Mouse (Mus musculus) layer of hippocampus, adult 11-12 months (tissue): ENCODE measurements around the gene Myo5c.
"Not testable (repeated sequence)": the region's sequence is repeated elsewhere in the genome, so short reads cannot be mapped to it uniquely, and the experiment has no call there.

Source experiments
- DNase-seq: peaks from one replicate; pipeline ENCODE4 v3.0.0; 2022; ENCODE audit warnings: low spot score

Myo5c gene

GRCm38 (mm10) chr9:75243730-75244406, 12.0 kb downstream of the Myo5c start:
- peak; percentile 41 for DNase-seq

- DNase-seq: no peak
These were observed 12.7 kb downstream of the Myo5c start for GRCm38 (mm10) chr9:75244527-75244926.

- no peak for DNase-seq
These were observed 14.5 kb downstream of the Myo5c start for GRCm38 (mm10) chr9:75246080-75246930.

- DNase-seq: no peak
These were observed 16.1 kb downstream of the Myo5c start for GRCm38 (mm10) chr9:75247870-75248269.

GRCm38 (mm10) chr9:75248359-75248758, 16.5 kb downstream of the Myo5c start:
- DNase-seq: no peak

GRCm38 (mm10) chr9:75248874-75249273, 17.1 kb downstream of the Myo5c start:
- no peak for DNase-seq

GRCm38 (mm10) chr9:75253158-75253557, 21.3 kb downstream of the Myo5c start:
- not testable (repeated sequence) for DNase-seq

GRCm38 (mm10) chr9:75253766-75254165, 21.9 kb downstream of the Myo5c start:
- no peak for DNase-seq

- peak; percentile 53 for DNase-seq
These were observed 22.6 kb downstream of the Myo5c start for GRCm38 (mm10) chr9:75254196-75254955.

- DNase-seq: no peak
These were observed 24.2 kb downstream of the Myo5c start for GRCm38 (mm10) chr9:75255820-75256545.

GRCm38 (mm10) chr9:75258792-75259191, 27.0 kb downstream of the Myo5c start:
- DNase-seq: no peak

- no peak for DNase-seq
These were observed 27.8 kb downstream of the Myo5c start for GRCm38 (mm10) chr9:75259656-75260055.

GRCm38 (mm10) chr9:75261332-75261872, 29.6 kb downstream of the Myo5c start:
- no peak for DNase-seq

GRCm38 (mm10) chr9:75262235-75262826, 30.5 kb downstream of the Myo5c start:
- no peak for DNase-seq

GRCm38 (mm10) chr9:75264008-75264718, 32.3 kb downstream of the Myo5c start:
- DNase-seq: no peak

GRCm38 (mm10) chr9:75267147-75267546, 35.3 kb downstream of the Myo5c start:
- DNase-seq: no peak

GRCm38 (mm10) chr9:75270382-75270781, 38.6 kb downstream of the Myo5c start:
- DNase-seq: no peak

GRCm38 (mm10) chr9:75271539-75271938, 39.7 kb downstream of the Myo5c start:
- no peak for DNase-seq

GRCm38 (mm10) chr9:75273646-75274045, 41.8 kb downstream of the Myo5c start:
- DNase-seq: no peak

- no peak for DNase-seq
These were observed 42.7 kb downstream of the Myo5c start for GRCm38 (mm10) chr9:75274486-75274885.

GRCm38 (mm10) chr9:75275051-75275450, 43.2 kb downstream of the Myo5c start:
- DNase-seq: no peak
